Mouse (Mus musculus) lung, embryonic 16.5 days (tissue): ENCODE data around the gene Dock2. TPM values are rescaled to one million over a fixed set of nuclear protein-coding genes. Genes with fewer than 3 reads are reported as not detected.
"Not testable (repeated sequence)": the region's sequence is repeated elsewhere in the genome, so short reads cannot be mapped to it uniquely, and the experiment has no call there.

Experiments used
- ATAC-seq: fragments of 200-750 bp; cut with Nextera tagmentation; 2 replicates; pipeline ENCODE4 v1.8.0; 2017; ENCODE audit warnings: low read depth, mild to moderate bottlenecking, moderate library complexity
- H3K27ac ChIP-seq: fragments of 300-500 bp; sonication (generic); 2 replicates; pipeline ENCODE4 v1.5.1; 2014; ENCODE audit warnings: mild to moderate bottlenecking, control low read depth, low read length
- H3K27me3 ChIP-seq: fragments of 300-500 bp; sonication (generic); 2 replicates; pipeline ENCODE4 v1.6.1; 2014; ENCODE audit warnings: low read depth, low read length, mixed read lengths; ENCODE audit not compliant: control insufficient read depth, insufficient read depth
- H3K36me3 ChIP-seq: fragments of 300-500 bp; sonication (generic); 2 replicates; pipeline ENCODE4 v1.6.1; 2014; ENCODE audit warnings: low read length; ENCODE audit not compliant: control insufficient read depth, insufficient read depth
- H3K4me1 ChIP-seq: fragments of 300-500 bp; sonication (generic); replicated peaks from 2 replicates; pipeline ENCODE4 v1.6.1; 2014; ENCODE audit warnings: low read length, mixed read lengths; ENCODE audit not compliant: control insufficient read depth, insufficient read depth
- H3K4me2 ChIP-seq: fragments of 300-500 bp; sonication (generic); 2 replicates; pipeline ENCODE4 v1.6.1; 2014; ENCODE audit warnings: low read depth, low read length, control low read depth
- H3K4me3 ChIP-seq: fragments of 300-500 bp; sonication (generic); 2 replicates; pipeline ENCODE4 v1.5.1; 2014; ENCODE audit warnings: mild to moderate bottlenecking, low read length, control low read depth
- H3K9ac ChIP-seq: fragments of 300-500 bp; sonication (generic); 2 replicates; pipeline ENCODE4 v1.6.1; 2014; ENCODE audit warnings: low read length, control low read depth
- H3K9me3 ChIP-seq: fragments of 300-500 bp; sonication (generic); 2 replicates; pipeline ENCODE4 v1.6.1; 2016; ENCODE audit warnings: low read length; ENCODE audit not compliant: control insufficient read depth
- WGBS: fragments of 180-500 bp; shearing (Covaris S2); extraction: QIAGEN DNeasy Blood & Tissue Kit; methylation state at CpG from one replicate; pipeline ENCODE4 v1.1.7; 2014; 5-methylcytosine and 5-hydroxymethylcytosine counted together
- polyA plus RNA-seq: library from polyadenylated mRNA; unstranded; fragments of >200 nt; fragmentation: Nextera tagmentation; extraction: Ambion mirVana; gene quantifications from 2 replicates; pipeline ENCODE4 v1.2.1, GENCODE M21; 2015

Gene Dock2
- polyA plus RNA-seq, 1 experiment from 2014 or later, result 1.9 TPM

DNA sequence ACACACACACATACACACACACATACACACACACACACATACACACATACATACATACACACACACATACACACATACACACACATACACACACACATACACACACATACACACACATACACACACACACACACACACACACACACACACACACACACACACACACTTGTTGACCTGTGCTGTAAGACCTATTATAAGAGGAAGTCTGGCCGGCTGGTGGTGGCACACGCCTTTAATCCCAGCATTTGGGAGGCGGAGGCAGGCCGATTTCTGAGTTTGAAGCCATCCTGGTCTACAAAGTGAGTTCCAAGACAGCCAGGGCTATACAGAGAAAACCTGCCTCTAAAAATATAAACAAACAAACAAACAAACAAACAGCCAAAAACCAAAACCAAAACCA lies 563.1 kb downstream of the Dock2 start:
- not testable (repeated sequence) for H3K36me3 ChIP-seq, ATAC-seq, H3K4me2 ChIP-seq, H3K4me1 ChIP-seq, H3K9me3 ChIP-seq, H3K27me3 ChIP-seq, H3K9ac ChIP-seq, H3K27ac ChIP-seq, H3K4me3 ChIP-seq
- WGBS, result 81% methylated on average over 4 of the region's 4 CpGs

DNA sequence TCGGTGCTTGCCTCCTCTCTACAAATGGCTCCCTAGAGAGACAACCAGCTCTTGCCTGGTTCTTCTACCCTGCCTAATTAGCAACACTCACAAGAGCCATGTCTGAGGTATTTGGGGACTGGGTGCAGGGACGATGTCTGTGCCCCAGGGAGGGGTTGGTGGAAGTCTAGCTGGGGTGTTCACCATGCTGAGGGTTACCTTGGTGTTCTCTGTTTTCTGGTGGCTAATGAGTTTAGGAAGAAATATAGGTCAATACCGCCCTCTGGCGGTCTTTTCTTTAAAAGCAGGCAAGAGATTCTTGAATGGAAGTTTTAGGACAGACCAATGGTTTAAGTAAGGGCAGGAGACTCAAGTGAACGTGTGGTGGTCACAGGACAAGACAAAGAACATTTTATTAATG lies 570.8 kb downstream of the Dock2 start:
- no peaks in the 10 kb centered on the region for H3K36me3 ChIP-seq
- 20% methylated on average over 5 of the region's 5 CpGs for WGBS
- H3K9me3 ChIP-seq, result no peaks in the 10 kb centered on the region
- no peak overlapping the region for H3K4me2 ChIP-seq
- no peak overlapping the region for H3K27ac ChIP-seq
- H3K4me3 ChIP-seq, result no peak overlapping the region
- no peaks in the 10 kb centered on the region for H3K4me1 ChIP-seq
- no peaks in the 10 kb centered on the region for H3K27me3 ChIP-seq
- ATAC-seq, result peak; percentile 23; the same call in 1 of the 2 replicates
- H3K9ac ChIP-seq, result no peak overlapping the region

DNA sequence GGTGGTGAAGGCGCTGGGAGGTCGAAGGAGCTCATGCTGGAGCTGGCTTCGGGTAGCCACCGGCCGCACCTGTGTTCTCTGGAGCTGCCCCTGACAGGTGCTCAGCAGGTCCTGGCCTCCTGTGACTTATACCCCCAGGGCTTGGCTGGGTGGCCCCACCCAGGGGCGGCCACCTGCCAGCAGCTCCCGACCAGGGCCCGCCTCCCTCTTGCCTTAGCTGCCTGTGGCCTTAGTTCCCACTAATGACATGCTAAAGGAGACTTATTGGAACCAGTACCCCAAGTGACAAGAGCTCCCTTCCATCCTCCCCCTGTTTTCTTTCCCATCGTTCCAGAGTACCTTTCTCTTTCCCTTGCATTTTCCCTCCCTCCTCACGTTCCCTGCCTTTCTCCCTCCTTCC lies 575.7 kb downstream of the Dock2 start, which contains the start of gene Foxi1:
Foxi1 (minus strand) TSS at position 101 of the 400 bp plus-strand sequence.
- no peaks in the 10 kb centered on the region for H3K4me1 ChIP-seq
- no peak within 1 kb of the TSS for H3K9ac ChIP-seq
- H3K27ac ChIP-seq, result no peak within 1 kb of the TSS
- no peaks in the 10 kb centered on the region for H3K27me3 ChIP-seq
- H3K4me3 ChIP-seq, result no peak within 1 kb of the TSS
- WGBS, result 77% methylated on average over 10 of the region's 10 CpGs
- H3K9me3 ChIP-seq, result no peaks in the 10 kb centered on the region
- no peak within 1 kb of the TSS for H3K4me2 ChIP-seq
- ATAC-seq, result no peak
- H3K36me3 ChIP-seq, result no peaks in the 10 kb centered on the region

DNA sequence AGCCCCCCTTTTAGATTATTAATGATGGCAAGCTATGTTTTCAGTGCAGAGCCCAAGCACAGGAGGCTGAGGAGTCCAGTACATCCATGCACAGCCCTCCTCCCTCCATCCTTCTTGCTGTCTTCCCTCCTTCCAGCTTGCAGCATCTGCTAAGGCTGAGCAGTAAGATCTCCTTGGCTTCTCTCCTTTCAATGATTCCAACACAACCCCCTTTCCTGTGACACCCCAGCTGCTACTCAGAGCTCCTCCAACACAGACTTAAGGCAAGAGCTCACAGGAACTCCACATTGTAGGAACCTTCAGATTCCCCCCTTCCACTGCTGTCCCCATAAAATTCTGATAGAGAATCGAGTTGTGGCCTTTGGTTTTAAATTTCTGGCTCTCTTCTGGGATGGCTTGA lies 580.9 kb downstream of the Dock2 start:
- Histone ChIP-seq H3K4me3 (no peak overlapping the region), H3K4me1 (no peaks in the 10 kb centered on the region), H3K27ac (no peak overlapping the region), H3K36me3 (no peaks in the 10 kb centered on the region), H3K9ac (no peak overlapping the region), H3K27me3 (no peaks in the 10 kb centered on the region), H3K9me3 (no peaks in the 10 kb centered on the region), H3K4me2 (no peak overlapping the region)
- no peak for ATAC-seq
- WGBS, result 45% methylated on average over 1 of the region's 1 CpGs

DNA sequence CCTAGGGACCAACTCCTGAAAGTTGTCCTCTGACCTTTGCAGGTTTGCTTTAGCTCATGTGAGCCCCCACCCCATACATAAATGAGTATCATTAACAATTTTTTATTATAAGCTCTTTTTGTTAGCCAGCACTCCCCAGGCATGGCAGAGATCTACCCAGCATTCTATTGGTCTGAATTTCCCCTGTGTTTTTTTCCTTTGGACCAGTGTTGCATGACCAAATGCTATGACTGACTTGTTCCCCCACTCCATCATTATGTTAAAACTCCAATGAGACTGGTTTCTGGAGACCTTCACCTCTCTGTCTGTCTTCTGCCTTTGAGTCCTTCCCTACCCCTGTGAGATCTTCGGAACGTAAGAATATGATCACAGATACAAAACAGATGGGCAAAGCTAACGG lies 588.5 kb downstream of the Dock2 start:
- Histone ChIP-seq H3K9ac (no peak overlapping the region), H3K4me2 (no peak overlapping the region), H3K4me1 (peaks cover 9% of the 10 kb centered on the region; the same call in 1 of the 2 replicates), H3K9me3 (no peaks in the 10 kb centered on the region), H3K27me3 (no peaks in the 10 kb centered on the region), H3K4me3 (no peak overlapping the region), H3K27ac (peak overlapping the region; percentile 64), H3K36me3 (no peaks in the 10 kb centered on the region)
- peak; percentile 15; the same call in 1 of the 2 replicates for ATAC-seq
- 83% methylated on average over 3 of the region's 3 CpGs for WGBS

DNA sequence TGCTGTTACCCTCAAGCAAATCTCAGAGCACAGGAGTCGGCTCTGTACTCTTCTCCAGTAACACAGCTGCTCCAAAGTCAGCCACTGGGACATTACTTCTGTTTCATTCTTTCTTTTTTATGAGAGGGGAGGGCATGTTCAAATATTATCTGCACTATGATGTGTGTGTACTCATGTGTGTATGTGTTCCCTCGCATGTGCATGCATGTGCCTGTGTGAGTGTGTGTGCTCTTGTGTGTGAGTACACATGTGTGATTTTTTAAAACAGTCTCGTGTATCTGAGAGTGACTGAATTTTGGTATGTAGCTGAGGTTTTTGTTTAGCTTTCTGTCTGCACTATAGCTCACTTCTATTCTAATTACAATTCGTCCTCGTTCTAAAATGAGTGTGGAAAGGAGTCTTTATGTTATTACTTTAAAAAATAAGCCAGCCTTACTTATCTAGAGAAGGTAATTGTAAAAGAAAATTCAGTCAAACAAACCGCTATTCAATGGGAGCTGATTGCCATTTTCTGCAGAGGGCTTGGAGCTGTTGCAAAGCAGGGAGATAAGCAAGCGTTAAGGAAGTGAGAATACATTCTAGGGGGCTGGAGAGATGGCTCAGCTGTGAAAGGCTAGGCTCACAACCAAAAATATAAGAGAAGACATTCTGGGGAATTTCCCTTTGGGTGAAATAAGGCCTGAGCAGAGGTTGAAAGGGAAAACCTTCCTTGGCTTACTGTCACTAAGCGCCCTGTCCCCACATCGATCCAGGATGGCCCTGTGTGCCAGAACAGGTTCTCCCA lies 589.3 kb downstream of the Dock2 start:
- H3K27ac ChIP-seq, result peak overlapping the region; percentile 79
- peak; percentile 84 for ATAC-seq
- H3K9ac ChIP-seq, result no peak overlapping the region
- no peaks in the 10 kb centered on the region for H3K27me3 ChIP-seq
- peaks cover 9% of the 10 kb centered on the region; the same call in 1 of the 2 replicates for H3K4me1 ChIP-seq
- H3K9me3 ChIP-seq, result no peaks in the 10 kb centered on the region
- H3K4me3 ChIP-seq, result no peak overlapping the region
- H3K4me2 ChIP-seq, result no peak overlapping the region
- H3K36me3 ChIP-seq, result no peaks in the 10 kb centered on the region
- 29% methylated on average over 9 of the region's 9 CpGs for WGBS

DNA sequence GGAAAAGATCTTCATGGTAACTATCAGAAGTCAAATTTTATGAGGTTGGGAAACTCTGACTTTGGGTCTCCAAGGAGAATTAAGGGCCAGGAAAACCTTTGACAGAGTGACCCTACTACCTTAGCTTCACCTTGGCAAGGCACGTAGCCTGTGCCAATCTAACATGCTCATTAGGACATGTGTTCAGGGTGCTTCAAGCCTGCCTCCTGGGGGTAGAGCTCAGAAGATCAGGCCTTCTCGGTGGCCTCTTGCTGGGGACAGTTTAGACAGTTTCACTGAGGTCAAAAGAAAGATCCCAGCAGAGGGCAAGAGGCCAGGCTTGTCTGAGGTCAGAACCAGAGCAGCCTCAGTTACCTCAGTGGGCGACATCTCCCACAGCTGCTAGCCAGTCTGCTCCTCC lies 590.0 kb downstream of the Dock2 start:
- H3K4me2 ChIP-seq, result no peak overlapping the region
- whole genome bisulfite sequencing, result 49% methylated on average over 3 of the region's 3 CpGs
- H3K4me3 ChIP-seq, result no peak overlapping the region
- no peaks in the 10 kb centered on the region for H3K9me3 ChIP-seq
- H3K36me3 ChIP-seq, result no peaks in the 10 kb centered on the region
- ATAC-seq, result peak; percentile 41
- H3K9ac ChIP-seq, result no peak overlapping the region
- H3K4me1 ChIP-seq, result peaks cover 9% of the 10 kb centered on the region; the same call in 1 of the 2 replicates
- no peaks in the 10 kb centered on the region for H3K27me3 ChIP-seq
- peak overlapping the region; percentile 79 for H3K27ac ChIP-seq

DNA sequence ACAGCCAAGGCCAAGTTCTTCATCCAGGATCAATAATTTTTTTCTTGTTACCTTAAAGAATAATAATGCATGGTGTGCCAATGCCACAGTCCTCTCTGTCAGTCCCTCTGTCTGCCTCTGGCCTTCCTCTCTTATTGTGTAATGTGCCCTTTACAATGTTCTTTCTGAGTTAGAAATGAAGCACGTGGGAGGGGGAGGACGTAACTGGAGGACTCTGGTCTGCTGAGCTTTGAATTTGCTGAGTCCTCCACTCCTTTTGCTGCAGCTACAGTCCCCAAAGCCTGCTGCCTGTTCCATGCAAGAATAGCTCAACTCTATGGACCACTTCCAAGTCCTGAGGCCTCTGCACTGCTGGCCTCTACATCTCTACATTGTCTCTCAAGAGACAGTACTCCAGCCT lies 599.4 kb downstream of the Dock2 start:
- no peaks in the 10 kb centered on the region for H3K9me3 ChIP-seq
- H3K9ac ChIP-seq, result no peak overlapping the region
- no peaks in the 10 kb centered on the region for H3K27me3 ChIP-seq
- H3K4me1 ChIP-seq, result peaks cover 13% of the 10 kb centered on the region
- peak; percentile 14; the same call in 1 of the 2 replicates for ATAC-seq
- WGBS, result 35% methylated on average over 2 of the region's 2 CpGs
- H3K27ac ChIP-seq, result peak overlapping the region; percentile 28; the same call in 1 of the 2 replicates
- H3K36me3 ChIP-seq, result no peaks in the 10 kb centered on the region
- no peak overlapping the region for H3K4me3 ChIP-seq
- H3K4me2 ChIP-seq, result no peak overlapping the region

DNA sequence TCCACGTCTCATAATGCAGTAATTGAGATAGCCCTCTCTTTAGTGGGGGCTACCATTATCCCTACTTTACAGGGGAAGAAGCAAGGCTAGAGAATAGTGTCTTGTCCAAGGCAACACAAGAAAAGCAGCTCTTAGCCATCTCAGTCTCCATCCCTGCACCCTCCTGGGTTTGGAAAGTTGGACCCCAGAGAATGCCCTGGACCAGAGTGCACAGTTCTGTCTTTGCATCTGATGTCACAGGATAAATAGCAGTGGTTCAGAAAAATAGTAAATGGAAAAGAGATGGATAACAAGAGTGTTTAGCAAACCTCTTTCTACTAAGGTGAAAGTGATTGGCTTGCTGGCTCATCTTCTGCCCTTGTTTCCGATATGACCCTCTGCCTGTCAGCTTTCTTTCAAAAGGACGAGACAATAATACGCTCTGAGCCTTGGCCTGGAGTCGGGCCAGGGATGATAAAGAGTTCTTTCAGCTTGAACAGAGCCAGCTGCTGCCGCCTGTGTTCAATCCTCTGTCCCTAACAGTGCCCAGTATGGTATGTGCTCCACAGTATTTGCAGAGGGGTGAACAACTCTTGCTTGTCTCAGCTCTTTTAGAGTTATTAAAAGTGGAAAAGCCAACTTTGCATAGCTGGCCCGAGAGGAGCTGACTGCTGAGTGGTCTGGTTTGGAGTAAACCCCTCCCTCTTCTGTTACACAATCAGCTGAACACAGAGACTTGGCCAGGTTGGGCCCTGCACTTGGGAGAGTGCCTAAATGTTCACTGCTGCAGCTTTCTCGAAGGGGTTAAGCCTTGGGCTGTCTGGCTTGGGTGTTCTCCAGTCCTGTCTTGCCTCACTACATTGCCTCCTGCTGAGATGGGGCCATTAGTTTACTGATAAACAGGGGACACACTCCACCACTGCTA lies 602.2 kb downstream of the Dock2 start:
- Histone ChIP-seq H3K4me2 (no peak overlapping the region), H3K9me3 (no peaks in the 10 kb centered on the region), H3K36me3 (no peaks in the 10 kb centered on the region), H3K4me3 (no peak overlapping the region), H3K9ac (no peak overlapping the region), H3K4me1 (peaks cover 13% of the 10 kb centered on the region), H3K27ac (peak overlapping the region; percentile 77), H3K27me3 (no peaks in the 10 kb centered on the region)
- WGBS, result 10% methylated on average over 8 of the region's 8 CpGs
- peak; percentile 96 for ATAC-seq
